Mouse (Mus musculus): ENCODE data around the gene Tiam1. TPM values are rescaled to one million over a fixed set of nuclear protein-coding genes. Genes with fewer than 3 reads are reported as not detected.
A peak's percentile ranks its signal among the peaks of the same experiment; 100 is the strongest.
"Not testable (repeated sequence)": the region's sequence is repeated elsewhere in the genome, so short reads cannot be mapped to it uniquely, and the experiment has no call there.

The Tiam1 gene
- polyA plus RNA-seq, 1 experiment from 2014 or later: 23.6 TPM

- no peak for ATAC-seq (ENCODE audit: low FRiP score)
- H3K27ac ChIP-seq (replicated peaks): no peak overlapping the region
- 83% methylated on average over 1 of the region's 1 CpGs for WGBS
Observed at GRCm38 (mm10) chr16:90081125-90081524, 62.4 kb downstream of the Tiam1 start.

GRCm38 (mm10) chr16:90078806-90079381, 64.7 kb downstream of the Tiam1 start:
- H3K27me3 ChIP-seq (replicated peaks): no peaks in the 10 kb centered on the region
- H3K4me2 ChIP-seq: no peak overlapping the region
- no peaks in the 10 kb centered on the region for H3K36me3 ChIP-seq
- no peak for ATAC-seq (ENCODE audit: low FRiP score)
- WGBS: 82% methylated on average over 11 of the region's 11 CpGs
- peaks cover 5% of the 10 kb centered on the region for H3K4me1 ChIP-seq
- no peaks in the 10 kb centered on the region for H3K9me3 ChIP-seq (replicated peaks)
- H3K27ac ChIP-seq (replicated peaks): no peak overlapping the region
- no peak overlapping the region for H3K9ac ChIP-seq (replicated peaks)
- H3K4me3 ChIP-seq (replicated peaks): no peak overlapping the region

More at GRCm38 (mm10) chr16:90081125-90081524, 62.4 kb downstream of the Tiam1 start:
- H3K27me3 ChIP-seq (replicated peaks): no peaks in the 10 kb centered on the region
- no peak overlapping the region for H3K9ac ChIP-seq (replicated peaks)
- H3K9me3 ChIP-seq (replicated peaks): no peaks in the 10 kb centered on the region
- no peak overlapping the region for H3K4me3 ChIP-seq (replicated peaks)
- no peaks in the 10 kb centered on the region for H3K36me3 ChIP-seq
- peaks cover 3% of the 10 kb centered on the region; the same call in 1 of the 2 replicates for H3K4me1 ChIP-seq
- H3K4me2 ChIP-seq: no peak overlapping the region

GRCm38 (mm10) chr16:90073510-90073909, 70.1 kb downstream of the Tiam1 start:
- H3K9ac ChIP-seq (replicated peaks): no peak overlapping the region
- no peaks in the 10 kb centered on the region for H3K27me3 ChIP-seq (replicated peaks)
- no peak overlapping the region for H3K4me2 ChIP-seq
- ATAC-seq (ENCODE audit: low FRiP score): no peak
- H3K9me3 ChIP-seq (replicated peaks): no peaks in the 10 kb centered on the region
- H3K4me1 ChIP-seq: peaks cover 37% of the 10 kb centered on the region
- no peak overlapping the region for H3K4me3 ChIP-seq (replicated peaks)
- no peaks in the 10 kb centered on the region for H3K36me3 ChIP-seq
- peak overlapping the region; percentile 61 for H3K27ac ChIP-seq (replicated peaks)
- WGBS: 5% methylated on average over 7 of the region's 7 CpGs

GRCm38 (mm10) chr16:90072651-90073050, 70.9 kb downstream of the Tiam1 start:
- peak overlapping the region; percentile 61 for H3K27ac ChIP-seq (replicated peaks)
- H3K4me3 ChIP-seq (replicated peaks): no peak overlapping the region
- H3K4me2 ChIP-seq: peak overlapping the region; percentile 37
- peaks cover 38% of the 10 kb centered on the region for H3K4me1 ChIP-seq
- no peaks in the 10 kb centered on the region for H3K9me3 ChIP-seq (replicated peaks)
- no peak overlapping the region for H3K9ac ChIP-seq (replicated peaks)
- no peaks in the 10 kb centered on the region for H3K36me3 ChIP-seq
- ATAC-seq (ENCODE audit: low FRiP score): peak; percentile 29; the same call in 1 of the 2 replicates
- no peaks in the 10 kb centered on the region for H3K27me3 ChIP-seq (replicated peaks)
- WGBS: 16% methylated on average over 15 of the region's 15 CpGs

GRCm38 (mm10) chr16:90071125-90071524, 72.4 kb downstream of the Tiam1 start:
- H3K4me1 ChIP-seq: peaks cover 38% of the 10 kb centered on the region
- not testable (repeated sequence) for H3K9ac ChIP-seq (replicated peaks); H3K27me3 ChIP-seq (replicated peaks); H3K36me3 ChIP-seq; H3K4me3 ChIP-seq (replicated peaks); H3K9me3 ChIP-seq (replicated peaks); H3K27ac ChIP-seq (replicated peaks); H3K4me2 ChIP-seq
- ATAC-seq (ENCODE audit: low FRiP score): peak; percentile 84

- Histone ChIP-seq H3K27ac (replicated peaks) (no peak overlapping the region), H3K9me3 (replicated peaks) (no peaks in the 10 kb centered on the region), H3K4me3 (replicated peaks) (no peak overlapping the region), H3K4me1 (peaks cover 38% of the 10 kb centered on the region), H3K4me2 (no peak overlapping the region), H3K9ac (replicated peaks) (no peak overlapping the region), H3K36me3 (no peaks in the 10 kb centered on the region), H3K27me3 (replicated peaks) (no peaks in the 10 kb centered on the region)
- ATAC-seq (ENCODE audit: low FRiP score): no peak
- WGBS: 75% methylated on average over 11 of the region's 11 CpGs
Observed at GRCm38 (mm10) chr16:90070104-90070503, 73.5 kb downstream of the Tiam1 start.

GRCm38 (mm10) chr16:90069197-90069596, 74.4 kb downstream of the Tiam1 start:
- Histone ChIP-seq H3K4me1 (peaks cover 36% of the 10 kb centered on the region), H3K27ac (replicated peaks) (no peak overlapping the region), H3K9me3 (replicated peaks) (no peaks in the 10 kb centered on the region), H3K36me3 (no peaks in the 10 kb centered on the region), H3K27me3 (replicated peaks) (no peaks in the 10 kb centered on the region), H3K4me2 (no peak overlapping the region), H3K9ac (replicated peaks) (no peak overlapping the region), H3K4me3 (replicated peaks) (no peak overlapping the region)
- no peak for ATAC-seq (ENCODE audit: low FRiP score)
- 56% methylated on average over 8 of the region's 8 CpGs for WGBS

GRCm38 (mm10) chr16:90052905-90053519, 90.6 kb downstream of the Tiam1 start:
- WGBS: 68% methylated on average over 14 of the region's 14 CpGs
- Histone ChIP-seq H3K27me3 (replicated peaks) (no peaks in the 10 kb centered on the region), H3K4me2 (no peak overlapping the region), H3K27ac (replicated peaks) (no peak overlapping the region), H3K4me3 (replicated peaks) (no peak overlapping the region), H3K9me3 (replicated peaks) (no peaks in the 10 kb centered on the region), H3K36me3 (peaks cover 3% of the 10 kb centered on the region; the same call in 1 of the 2 replicates), H3K4me1 (peaks cover 9% of the 10 kb centered on the region; the same call in 1 of the 2 replicates), H3K9ac (replicated peaks) (no peak overlapping the region)
- peak; percentile 51 for ATAC-seq (ENCODE audit: low FRiP score)

- H3K36me3 ChIP-seq: peaks cover 3% of the 10 kb centered on the region; the same call in 1 of the 2 replicates
- no peak overlapping the region for H3K4me3 ChIP-seq (replicated peaks)
- no peaks in the 10 kb centered on the region for H3K27me3 ChIP-seq (replicated peaks)
- H3K9ac ChIP-seq (replicated peaks): no peak overlapping the region
- H3K4me2 ChIP-seq: no peak overlapping the region
- WGBS: 71% methylated on average over 11 of the region's 11 CpGs
- H3K9me3 ChIP-seq (replicated peaks): no peaks in the 10 kb centered on the region
- peaks cover 9% of the 10 kb centered on the region; the same call in 1 of the 2 replicates for H3K4me1 ChIP-seq
- no peak for ATAC-seq (ENCODE audit: low FRiP score)
- H3K27ac ChIP-seq (replicated peaks): no peak overlapping the region
Observed at GRCm38 (mm10) chr16:90052409-90052808, 91.2 kb downstream of the Tiam1 start.

GRCm38 (mm10) chr16:90051051-90051450, 92.5 kb downstream of the Tiam1 start:
- H3K27me3 ChIP-seq (replicated peaks): no peaks in the 10 kb centered on the region
- H3K27ac ChIP-seq (replicated peaks): no peak overlapping the region
- peaks cover 3% of the 10 kb centered on the region; the same call in 1 of the 2 replicates for H3K36me3 ChIP-seq
- ATAC-seq (ENCODE audit: low FRiP score): no peak
- no peak overlapping the region for H3K4me3 ChIP-seq (replicated peaks)
- H3K4me1 ChIP-seq: peaks cover 9% of the 10 kb centered on the region; the same call in 1 of the 2 replicates
- no peak overlapping the region for H3K4me2 ChIP-seq
- no peak overlapping the region for H3K9ac ChIP-seq (replicated peaks)
- 91% methylated on average over 7 of the region's 7 CpGs for WGBS
- H3K9me3 ChIP-seq (replicated peaks): no peaks in the 10 kb centered on the region

- Histone ChIP-seq H3K4me2 (no peak overlapping the region), H3K27ac (replicated peaks) (no peak overlapping the region), H3K9ac (replicated peaks) (no peak overlapping the region), H3K4me3 (replicated peaks) (no peak overlapping the region), H3K27me3 (replicated peaks) (no peaks in the 10 kb centered on the region), H3K9me3 (replicated peaks) (no peaks in the 10 kb centered on the region), H3K36me3 (no peaks in the 10 kb centered on the region), H3K4me1 (peaks cover 6% of the 10 kb centered on the region; the same call in 1 of the 2 replicates)
- no peak for ATAC-seq (ENCODE audit: low FRiP score)
- 93% methylated on average over 6 of the region's 6 CpGs for WGBS
Observed at GRCm38 (mm10) chr16:90047841-90048240, 95.7 kb downstream of the Tiam1 start.

GRCm38 (mm10) chr16:90046494-90047158, 96.9 kb downstream of the Tiam1 start:
- Histone ChIP-seq H3K4me1 (peaks cover 4% of the 10 kb centered on the region), H3K9me3 (replicated peaks) (no peaks in the 10 kb centered on the region), H3K36me3 (no peaks in the 10 kb centered on the region), H3K9ac (replicated peaks) (no peak overlapping the region), H3K4me2 (no peak overlapping the region), H3K27ac (replicated peaks) (no peak overlapping the region), H3K4me3 (replicated peaks) (no peak overlapping the region), H3K27me3 (replicated peaks) (no peaks in the 10 kb centered on the region)
- ATAC-seq (ENCODE audit: low FRiP score): no peak
- 72% methylated on average over 12 of the region's 12 CpGs for WGBS
